Comparison of ENCODE assay signal across 8 mouse cellular contexts in the genomic region with DNA sequence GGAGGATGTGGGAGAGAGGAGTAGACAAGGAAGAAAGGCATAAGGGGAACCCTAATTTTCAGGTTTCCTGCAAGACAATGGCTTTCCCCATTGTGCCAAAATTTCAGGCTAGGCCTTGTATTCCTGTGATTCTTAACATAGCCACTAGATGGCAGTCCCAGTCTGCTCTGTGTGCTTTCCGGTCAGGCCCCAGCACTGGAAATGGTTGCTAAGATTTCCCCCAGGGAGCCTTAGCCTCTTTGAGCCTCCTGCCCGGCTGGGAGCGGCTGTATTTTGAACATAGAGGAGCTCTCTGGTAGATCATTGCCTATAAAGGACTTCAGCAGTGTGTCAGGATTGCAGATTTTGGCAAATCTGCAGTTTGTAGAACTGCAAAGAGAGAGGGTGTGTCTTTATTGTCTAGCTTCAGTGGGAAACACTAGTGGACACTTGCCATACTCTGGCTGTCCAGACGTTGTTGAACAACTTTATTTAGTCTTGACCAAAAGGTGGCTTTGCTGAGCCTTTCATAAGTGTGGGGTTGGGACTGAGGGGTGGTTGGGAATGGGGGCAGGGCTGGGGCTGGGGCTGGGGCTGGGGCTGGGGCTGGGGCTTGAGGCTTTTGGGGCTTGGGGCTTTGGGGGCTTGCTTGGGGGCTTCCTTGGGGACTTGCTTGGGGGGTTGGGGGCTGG. TPM values are rescaled to one million over a fixed set of nuclear protein-coding genes. Genes with fewer than 3 reads are reported as not detected.
DNase-seq lines count a peak whose midpoint lies in the region; ATAC-seq and TF ChIP-seq lines count a peak whose summit lies in the region.

No protein-coding gene starts in this region.

- H3K4me1 ChIP-seq in cerebellum, adult 2 months (ENCODE audit: control insufficient read depth, insufficient read depth, low read length): no peaks in the 10 kb centered on the region
- no peaks in the 10 kb centered on the region for H3K4me1 ChIP-seq in forebrain, postnatal 0 days (ENCODE audit: insufficient read depth)
- H3K4me1 ChIP-seq in hindbrain, embryonic 12.5 days: peaks cover 9% of the 10 kb centered on the region

- H3K4me3 ChIP-seq in cerebellum, adult 2 months (replicated peaks; ENCODE audit: insufficient read depth, low read depth, low read length): no peak overlapping the region
- H3K4me3 ChIP-seq in forebrain, postnatal 0 days (ENCODE audit: low read depth, low read length): no peak overlapping the region
- no peak overlapping the region for H3K4me3 ChIP-seq in hindbrain, embryonic 12.5 days

- TF ChIP-seq POLR2A in cerebellum, adult 2 months (IDR thresholded peaks at IDR 0.05; ENCODE audit: borderline replicate concordance, insufficient read depth, low read length): no peak

- peak; percentile 94 for TF ChIP-seq CTCF in cerebellum, adult 2 months (IDR thresholded peaks at IDR 0.05; ENCODE audit: borderline replicate concordance, insufficient read depth, low read depth, low read length)
- TF ChIP-seq CTCF in forebrain, postnatal 0 days (IDR thresholded peaks at IDR 0.05; ENCODE audit: low read depth): peak; percentile 97

- H3K27me3 ChIP-seq in cerebellum, adult 2 months (ENCODE audit: control insufficient read depth, insufficient read depth, low read length): no peaks in the 10 kb centered on the region
- no peaks in the 10 kb centered on the region for H3K27me3 ChIP-seq in forebrain, postnatal 0 days (ENCODE audit: insufficient read depth, low read length)
- no peaks in the 10 kb centered on the region for H3K27me3 ChIP-seq in hindbrain, embryonic 12.5 days

- H3K36me3 ChIP-seq in forebrain, postnatal 0 days (ENCODE audit: insufficient read depth): no peaks in the 10 kb centered on the region
- no peaks in the 10 kb centered on the region for H3K36me3 ChIP-seq in hindbrain, embryonic 12.5 days

- no peak for ATAC-seq in CD4-positive, CD25-positive, alpha-beta regulatory T cell, adult 4 months
- ATAC-seq in forebrain, postnatal 0 days: peak; percentile 87
- peak; percentile 76 for ATAC-seq in hindbrain, embryonic 12.5 days (ENCODE audit: low FRiP score)

- H3K4me2 ChIP-seq in forebrain, postnatal 0 days (ENCODE audit: low read depth): no peak overlapping the region
- peak overlapping the region; percentile 34 for H3K4me2 ChIP-seq in hindbrain, embryonic 12.5 days (replicated peaks)

- WGBS in cerebellum, adult 2 months: 3% methylated on average over 4 of the region's 4 CpGs
- WGBS in forebrain, postnatal 0 days: 2% methylated on average over 4 of the region's 4 CpGs
- WGBS in hindbrain, embryonic 12.5 days: 5% methylated on average over 4 of the region's 4 CpGs

- peak; percentile 69 for DNase-seq in CD4-positive, CD25-positive, alpha-beta regulatory T cell, adult 2 months (ENCODE audit: low read depth, low spot score)
- DNase-seq in cerebellum, adult 2 months: peak; percentile 65 to 72
- DNase-seq in forebrain, postnatal 0 days: peak; percentile 92
- DNase-seq in layer of hippocampus, adult 9-11 months: peak; percentile 54
- peak; percentile 78 for DNase-seq in lung, postnatal 36 days
- DNase-seq in retina, postnatal 7 days (ENCODE audit: low read depth, low spot score): peak; percentile 62

- no peak overlapping the region for H3K27ac ChIP-seq in cerebellum, adult 2 months (ENCODE audit: insufficient read depth, low read length)
- 0 out of 2 replicates have a peak overlapping the region, but pooled peaks have one; percentile 40 for H3K27ac ChIP-seq in forebrain, postnatal 0 days (ENCODE audit: low read depth, low read length)
- no peak overlapping the region for H3K27ac ChIP-seq in hindbrain, embryonic 12.5 days

- no peaks in the 10 kb centered on the region for H3K9me3 ChIP-seq in forebrain, postnatal 0 days (ENCODE audit: low read length)
- no peaks in the 10 kb centered on the region for H3K9me3 ChIP-seq in hindbrain, embryonic 12.5 days (replicated peaks)

- 0 out of 2 replicates have a peak overlapping the region, but pooled peaks have one; percentile 22 for H3K9ac ChIP-seq in forebrain, postnatal 0 days
- H3K9ac ChIP-seq in hindbrain, embryonic 12.5 days: no peak overlapping the region

RNA-seq across cellular contexts. Expression of a gene that starts 8.1 kb away (rescaled TPM):
- not detected for polyA plus RNA-seq in CD4-positive, CD25-positive, alpha-beta regulatory T cell, adult 4 months (2017; shearing (Covaris generic))
- polyA plus RNA-seq in cerebellum, adult 2 months (2012; rRNA removed): 3.3 and 3.5 TPM in 2 replicates
- 2.6 and 3.7 TPM in 2 replicates for total RNA-seq in forebrain, postnatal 0 days (2014; rRNA removed)
- polyA plus RNA-seq in forebrain, postnatal 0 days (2015; fragmentation: Nextera tagmentation; extraction: Ambion mirVana): 1.2 and 2.5 TPM in 2 replicates
- 2.4 and 3.5 TPM in 2 replicates for polyA plus RNA-seq in hindbrain, embryonic 12.5 days (2016; fragmentation: Nextera tagmentation; extraction: Ambion mirVana)
